Mouse (Mus musculus): Measurements from ENCODE around the gene Pds5b.
"Not testable (repeated sequence)": the region's sequence is repeated elsewhere in the genome, so short reads cannot be mapped to it uniquely, and the experiment has no call there.

Pds5b gene

GRCm38 (mm10) chr5:150673153-150673835, at the start of gene Pds5b:
TSS of gene Pds5b (plus strand) at chr5:150673739.
- peak; percentile 94 for DNase-seq

- no peak for DNase-seq
Measured at GRCm38 (mm10) chr5:150625528-150625927, 48.0 kb upstream of the Pds5b start.

DNA sequence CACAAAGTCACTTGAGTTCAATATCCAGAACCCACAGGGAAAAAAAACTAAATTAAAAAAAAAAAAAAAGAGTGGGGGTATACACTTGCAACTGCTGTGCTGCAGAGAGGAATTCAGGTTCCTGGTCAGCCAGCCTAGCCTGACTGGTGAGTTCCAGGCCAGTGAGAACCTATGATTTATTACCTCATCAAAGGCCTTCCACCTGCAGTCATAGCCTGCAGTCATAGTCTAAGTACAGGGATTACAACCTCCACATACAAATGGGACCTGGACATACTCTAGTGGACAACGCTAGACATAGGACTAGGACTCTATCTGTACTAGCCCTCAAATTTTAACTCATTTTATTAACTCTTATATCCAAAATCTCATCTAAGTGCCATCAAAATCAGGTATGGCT, 44.3 kb upstream of the Pds5b start:
- no peak for DNase-seq

DNA sequence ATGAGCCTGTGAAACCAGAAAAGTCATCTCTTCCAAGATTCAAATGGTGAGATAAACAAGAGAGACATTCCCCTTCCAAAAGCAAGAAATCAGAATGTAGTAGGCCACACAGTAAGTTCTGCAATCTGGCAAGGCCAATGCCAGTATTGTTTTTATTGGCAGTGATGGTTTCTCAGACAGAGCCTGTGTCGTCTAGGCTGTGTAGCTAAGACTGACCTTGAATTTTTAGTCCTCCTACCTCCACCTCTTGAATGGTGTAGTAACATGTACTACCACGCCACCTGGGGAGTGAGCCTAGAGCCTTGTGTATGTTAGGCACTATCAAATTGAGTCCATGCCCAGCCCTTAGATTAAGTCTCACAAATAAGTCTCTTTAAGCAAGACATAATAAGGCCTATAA, 43.8 kb upstream of the Pds5b start:
- no peak for DNase-seq

DNA sequence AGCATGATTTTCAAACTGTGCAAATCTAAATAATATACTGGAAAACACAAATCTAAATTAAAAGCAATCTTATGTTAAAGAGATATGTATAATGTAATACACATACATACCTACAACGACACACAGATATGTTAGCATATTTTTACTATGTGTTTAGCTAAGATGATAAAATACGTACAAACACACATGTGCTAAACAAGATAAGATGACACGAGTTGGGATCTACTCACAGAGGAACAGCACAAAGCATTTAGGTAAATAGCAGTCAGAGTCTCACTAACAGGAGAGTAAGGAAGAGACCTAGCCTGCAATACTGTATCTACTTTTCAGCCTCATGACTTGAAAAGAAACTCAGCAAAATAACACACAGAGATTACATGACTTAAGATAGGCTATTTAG, 32.1 kb upstream of the Pds5b start:
- no peak for DNase-seq

DNA sequence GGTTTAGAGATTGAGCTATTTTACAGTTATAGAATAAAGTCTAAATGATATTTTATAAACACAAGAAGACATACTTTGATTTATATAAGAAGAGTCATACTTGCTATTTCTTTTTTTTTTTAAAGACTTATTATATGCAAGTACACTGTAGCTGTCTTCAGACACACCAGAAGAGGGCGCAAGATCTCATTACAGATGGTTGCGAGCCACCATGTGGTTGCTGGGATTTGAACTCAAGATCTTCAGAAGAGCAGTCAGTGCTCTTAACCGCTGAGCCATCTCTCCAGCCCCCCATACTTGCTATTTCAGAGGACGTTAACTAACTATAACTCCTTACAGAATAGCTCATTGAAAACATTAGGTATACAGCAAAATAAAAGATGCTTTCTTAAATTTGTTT, 30.1 kb upstream of the Pds5b start:
- DNase-seq: not testable (repeated sequence)

DNA sequence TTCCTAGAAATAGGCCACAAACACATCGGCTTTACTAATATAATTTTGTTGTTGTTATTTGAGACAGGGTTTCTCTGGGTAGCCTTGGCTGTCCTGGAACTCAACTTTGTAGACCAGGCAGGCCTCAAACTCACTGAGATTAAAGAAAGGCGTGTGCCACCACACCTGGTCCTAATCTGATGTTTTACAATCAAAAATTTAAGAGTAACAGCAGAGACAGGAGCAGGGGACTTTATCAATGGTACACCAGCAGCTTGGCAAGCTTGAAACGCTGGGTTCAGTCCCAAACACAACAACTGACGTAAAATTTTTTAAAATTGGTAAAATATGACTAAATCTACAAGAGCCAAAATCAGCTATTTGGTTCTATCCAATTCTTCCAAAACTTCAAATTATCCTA, 28.6 kb upstream of the Pds5b start:
- no peak for DNase-seq

GRCm38 (mm10) chr5:150652578-150652977, 21.0 kb upstream of the Pds5b start:
- DNase-seq: no peak

DNA sequence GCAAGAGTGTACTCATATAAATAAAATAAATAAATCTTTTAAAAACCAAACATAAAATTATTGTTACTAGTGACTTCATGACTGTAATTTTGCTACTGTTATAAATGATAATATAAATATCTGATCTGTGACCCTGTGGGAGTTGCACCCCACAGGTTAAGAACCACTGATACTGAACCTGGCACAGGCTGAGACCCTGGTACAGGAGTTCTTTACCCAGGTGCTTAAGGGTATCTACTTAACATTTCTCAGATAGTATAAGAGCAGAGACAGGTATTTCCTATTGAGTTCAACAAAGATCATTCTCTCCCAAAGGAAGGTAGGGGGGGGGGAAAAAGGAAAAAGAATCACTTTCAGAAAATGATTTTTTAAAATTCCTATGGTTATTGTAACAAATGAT, 19.0 kb upstream of the Pds5b start:
- DNase-seq: no peak

GRCm38 (mm10) chr5:150659425-150659824, 14.1 kb upstream of the Pds5b start:
- not testable (repeated sequence) for DNase-seq

- DNase-seq: not testable (repeated sequence)
Measured at GRCm38 (mm10) chr5:150660296-150660695, 13.2 kb upstream of the Pds5b start.

GRCm38 (mm10) chr5:150663926-150664325, 9.6 kb upstream of the Pds5b start:
- not testable (repeated sequence) for DNase-seq

DNA sequence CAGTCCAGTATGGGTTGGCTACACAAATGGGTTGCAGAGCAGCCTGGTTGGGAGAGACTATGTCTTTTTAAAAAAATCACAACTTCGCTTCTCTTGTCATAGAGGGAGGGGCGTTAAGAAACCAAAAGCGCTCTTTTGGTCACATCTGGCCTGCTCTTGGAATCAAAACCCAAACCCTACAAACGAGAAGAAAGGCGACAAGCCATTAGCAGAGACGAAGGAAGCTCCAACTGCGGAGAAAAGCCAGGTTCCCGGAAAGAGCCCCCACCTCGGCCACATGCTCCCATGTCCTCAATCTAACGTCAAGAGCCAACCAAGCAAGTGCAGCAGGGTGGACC, 8.8 kb upstream of the Pds5b start:
- no peak for DNase-seq

- DNase-seq: peak; percentile 94
Measured at GRCm38 (mm10) chr5:150665132-150665954, 8.2 kb upstream of the Pds5b start.

DNA sequence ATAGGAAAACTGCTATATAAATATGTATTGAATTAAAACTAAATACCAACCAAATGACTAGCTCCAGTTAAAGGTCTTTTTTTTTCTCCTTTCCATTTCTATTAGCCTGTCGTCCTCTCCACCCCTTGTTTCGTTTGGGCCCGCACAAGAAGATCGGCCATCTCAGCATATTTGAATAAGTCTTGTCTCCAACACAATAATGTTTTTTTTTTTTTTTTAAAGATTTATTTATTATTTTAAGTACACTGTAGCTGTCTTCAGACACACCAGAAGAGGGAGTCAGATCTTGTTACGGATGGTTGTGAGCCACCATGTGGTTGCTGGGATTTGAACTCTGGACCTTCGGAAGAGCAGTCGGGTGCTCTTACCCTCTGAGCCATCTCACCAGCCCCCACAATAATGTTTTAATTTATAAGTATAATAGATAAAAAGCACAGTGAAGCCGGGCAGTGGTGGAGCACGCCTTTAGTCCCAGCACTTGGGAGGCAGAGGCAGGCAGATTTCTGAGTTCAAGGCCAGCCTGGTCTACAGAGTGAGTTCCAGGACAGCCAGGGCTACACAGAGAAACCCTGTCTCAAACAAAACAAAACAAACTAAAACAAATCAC, 7.3 kb upstream of the Pds5b start, which contains the start of gene N4bp2l2:
Gene N4bp2l2, minus strand, starts transcription at position 51 of the 607 bp plus-strand sequence.
- not testable (repeated sequence) for DNase-seq

- no peak for DNase-seq
Measured at GRCm38 (mm10) chr5:150668731-150669130, 4.8 kb upstream of the Pds5b start.

- DNase-seq: no peak
Measured at GRCm38 (mm10) chr5:150672343-150672742, 1.2 kb upstream of the Pds5b start.

GRCm38 (mm10) chr5:150673880-150674621, 512 bp downstream of the Pds5b start:
- peak; percentile 32 for DNase-seq

DNA sequence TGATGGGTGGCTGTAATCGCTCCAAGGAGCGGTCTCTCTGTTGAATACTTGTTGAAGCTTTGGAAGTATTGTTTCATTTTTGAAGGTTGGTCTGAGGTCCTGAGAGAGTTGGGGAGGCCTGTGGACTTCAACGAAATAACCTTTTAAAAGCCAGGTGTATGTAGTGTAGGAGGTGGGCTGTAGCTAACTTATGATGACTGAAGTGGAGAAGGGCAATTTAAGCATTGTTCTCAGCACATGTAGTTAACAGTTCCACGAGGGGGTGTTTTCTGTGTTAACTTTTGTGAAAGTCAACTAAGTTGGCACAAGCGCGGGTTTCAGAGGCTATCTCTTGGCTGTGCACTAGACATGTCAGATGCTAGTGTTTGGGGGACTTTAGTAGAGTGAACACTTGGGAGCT, 1.3 kb downstream of the Pds5b start:
- peak; percentile 5 for DNase-seq

GRCm38 (mm10) chr5:150682862-150683261, 9.3 kb downstream of the Pds5b start:
- not testable (repeated sequence) for DNase-seq

- no peak for DNase-seq
Measured at GRCm38 (mm10) chr5:150690685-150691084, 17.1 kb downstream of the Pds5b start.

GRCm38 (mm10) chr5:150693277-150693676, 19.7 kb downstream of the Pds5b start:
- no peak for DNase-seq

GRCm38 (mm10) chr5:150702714-150703113, 29.2 kb downstream of the Pds5b start:
- DNase-seq: peak; percentile 57

Data from kidney, adult 18-20 months (tissue).